Mouse (Mus musculus): Measurements from ENCODE around the gene Ms4a10. TPM values are rescaled to one million over a fixed set of nuclear protein-coding genes. Genes with fewer than 3 reads are reported as not detected.

Ms4a10 gene
- polyA plus RNA-seq (2016; fragmentation: Nextera tagmentation; extraction: Ambion mirVana): not detected in 2 replicates

DNA sequence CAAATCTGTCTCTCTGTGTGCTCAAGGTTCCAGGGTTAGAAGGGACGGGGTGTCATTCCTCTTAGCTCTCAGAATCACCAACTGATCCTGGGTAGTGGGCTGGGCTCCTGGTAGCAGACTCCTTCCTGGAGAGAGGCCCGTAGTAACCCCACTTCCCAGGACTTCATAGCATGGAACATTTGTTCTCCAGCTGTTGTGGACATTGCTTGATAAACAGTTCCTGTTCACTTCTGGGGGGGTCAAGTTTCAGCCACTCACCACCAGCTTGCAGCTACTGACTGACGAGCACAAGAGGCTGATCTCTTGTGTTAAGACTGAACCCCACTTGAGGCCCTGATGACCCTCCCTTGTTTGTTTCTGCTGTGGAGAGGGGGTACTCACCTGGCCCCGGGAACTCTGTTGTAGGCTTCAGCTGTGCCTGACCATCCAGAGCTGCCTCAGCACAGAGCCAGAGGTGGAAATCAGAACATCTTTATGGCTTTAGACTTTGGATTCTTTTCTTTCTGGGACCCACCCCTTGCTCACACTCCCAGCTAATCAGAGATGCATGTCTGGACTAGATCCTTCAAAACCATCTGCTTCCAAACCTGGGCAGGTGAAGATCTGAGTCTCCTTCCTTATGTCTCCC is at the start of gene Ms4a10:
TSS of gene Ms4a10 (minus strand) at position 433 of the 628 bp plus-strand sequence.
- no peak within 1 kb of the TSS for H3K4me3 ChIP-seq (replicated peaks)
- WGBS: 75% methylated on average over 4 of the region's 4 CpGs
- H3K27ac ChIP-seq: no peak within 1 kb of the TSS
- ATAC-seq (ENCODE audit: low FRiP score): no peak
- peaks cover under 1% of the 10 kb centered on the region; the same call in 1 of the 2 replicates for H3K4me1 ChIP-seq
- 0 out of 2 replicates have a peak, but pooled peaks cover 5% of the 10 kb centered on the region for H3K9me3 ChIP-seq
- no peak within 1 kb of the TSS for H3K9ac ChIP-seq
- H3K36me3 ChIP-seq (replicated peaks): no peaks in the 10 kb centered on the region
- H3K4me2 ChIP-seq: no peak within 1 kb of the TSS
- H3K27me3 ChIP-seq: no peaks in the 10 kb centered on the region

- H3K27ac ChIP-seq: no peak overlapping the region
- ATAC-seq (ENCODE audit: low FRiP score): no peak
- H3K4me2 ChIP-seq: no peak overlapping the region
- no peak overlapping the region for H3K9ac ChIP-seq
- peaks cover 5% of the 10 kb centered on the region; the same call in 1 of the 2 replicates for H3K9me3 ChIP-seq
- no peaks in the 10 kb centered on the region for H3K36me3 ChIP-seq (replicated peaks)
- no peaks in the 10 kb centered on the region for H3K4me1 ChIP-seq
- H3K4me3 ChIP-seq (replicated peaks): no peak overlapping the region
- H3K27me3 ChIP-seq: no peaks in the 10 kb centered on the region
Observed at GRCm38 (mm10) chr19:11022382-11022781, 47.9 kb upstream of the Ms4a10 start.

- no peak for ATAC-seq (ENCODE audit: low FRiP score)
- H3K4me3 ChIP-seq (replicated peaks): no peak within 1 kb of the TSS
- no peaks in the 10 kb centered on the region for H3K9me3 ChIP-seq
- H3K36me3 ChIP-seq (replicated peaks): no peaks in the 10 kb centered on the region
- H3K27me3 ChIP-seq: no peaks in the 10 kb centered on the region
- no peaks in the 10 kb centered on the region for H3K4me1 ChIP-seq
- H3K4me2 ChIP-seq: no peak within 1 kb of the TSS
- H3K27ac ChIP-seq: no peak within 1 kb of the TSS
- WGBS: 94% methylated on average over 3 of the region's 3 CpGs
- H3K9ac ChIP-seq: no peak within 1 kb of the TSS
Observed at GRCm38 (mm10) chr19:11017891-11018290, 43.4 kb upstream of the Ms4a10 start, which contains the start of gene Ms4a18. Gene Ms4a18, minus strand, starts transcription at chr19:11018031.

GRCm38 (mm10) chr19:11017251-11017650 is 42.8 kb upstream of the Ms4a10 start:
- Histone ChIP-seq H3K9ac (no peak overlapping the region), H3K9me3 (no peaks in the 10 kb centered on the region), H3K4me2 (no peak overlapping the region), H3K4me3 (replicated peaks) (no peak overlapping the region), H3K27ac (no peak overlapping the region), H3K27me3 (no peaks in the 10 kb centered on the region), H3K36me3 (replicated peaks) (no peaks in the 10 kb centered on the region), H3K4me1 (no peaks in the 10 kb centered on the region)
- ATAC-seq (ENCODE audit: low FRiP score): no peak
- 95% methylated on average over 2 of the region's 2 CpGs for WGBS

- Histone ChIP-seq H3K27ac (no peak overlapping the region), H3K4me2 (no peak overlapping the region), H3K9ac (no peak overlapping the region), H3K36me3 (replicated peaks) (no peaks in the 10 kb centered on the region), H3K4me3 (replicated peaks) (no peak overlapping the region), H3K27me3 (no peaks in the 10 kb centered on the region), H3K4me1 (no peaks in the 10 kb centered on the region), H3K9me3 (no peaks in the 10 kb centered on the region)
- ATAC-seq (ENCODE audit: low FRiP score): no peak
- WGBS: 80% methylated on average over 1 of the region's 1 CpGs
Observed at GRCm38 (mm10) chr19:11015998-11016397, 41.5 kb upstream of the Ms4a10 start.

DNA sequence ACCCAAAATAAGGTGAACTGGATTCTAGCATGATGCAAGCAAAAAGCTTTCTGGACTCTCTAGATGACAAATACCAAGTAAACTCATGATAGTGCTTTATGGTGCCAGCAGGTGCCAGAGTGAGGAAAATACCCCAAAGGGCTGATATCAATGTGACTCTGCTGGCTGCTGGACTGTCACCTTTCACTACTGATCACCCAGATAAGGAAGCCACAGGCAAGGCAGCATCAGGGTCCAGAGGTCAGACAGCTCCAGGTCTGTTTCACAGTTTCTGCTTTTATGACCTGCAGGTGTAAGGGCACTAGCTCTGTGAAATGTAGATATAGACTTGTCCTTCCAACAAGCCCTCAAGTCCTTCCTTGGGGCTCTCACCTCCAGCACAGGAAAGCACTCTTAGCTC is 41.0 kb upstream of the Ms4a10 start:
- H3K36me3 ChIP-seq (replicated peaks): no peaks in the 10 kb centered on the region
- ATAC-seq (ENCODE audit: low FRiP score): no peak
- H3K27me3 ChIP-seq: no peaks in the 10 kb centered on the region
- no peaks in the 10 kb centered on the region for H3K4me1 ChIP-seq
- no peak overlapping the region for H3K9ac ChIP-seq
- H3K4me3 ChIP-seq (replicated peaks): no peak overlapping the region
- H3K9me3 ChIP-seq: no peaks in the 10 kb centered on the region
- H3K4me2 ChIP-seq: no peak overlapping the region
- no peak overlapping the region for H3K27ac ChIP-seq

GRCm38 (mm10) chr19:10993150-10993549 is 18.7 kb upstream of the Ms4a10 start, which contains the start of gene Ms4a15:
Gene Ms4a15, minus strand, starts transcription at chr19:10993250.
- Histone ChIP-seq H3K36me3 (replicated peaks) (no peaks in the 10 kb centered on the region), H3K9me3 (no peaks in the 10 kb centered on the region), H3K4me2 (no peak within 1 kb of the TSS), H3K4me3 (replicated peaks) (no peak within 1 kb of the TSS), H3K4me1 (no peaks in the 10 kb centered on the region), H3K27me3 (no peaks in the 10 kb centered on the region), H3K9ac (no peak within 1 kb of the TSS), H3K27ac (no peak within 1 kb of the TSS)
- ATAC-seq (ENCODE audit: low FRiP score): no peak
- WGBS: 78% methylated on average over 7 of the region's 7 CpGs

DNA sequence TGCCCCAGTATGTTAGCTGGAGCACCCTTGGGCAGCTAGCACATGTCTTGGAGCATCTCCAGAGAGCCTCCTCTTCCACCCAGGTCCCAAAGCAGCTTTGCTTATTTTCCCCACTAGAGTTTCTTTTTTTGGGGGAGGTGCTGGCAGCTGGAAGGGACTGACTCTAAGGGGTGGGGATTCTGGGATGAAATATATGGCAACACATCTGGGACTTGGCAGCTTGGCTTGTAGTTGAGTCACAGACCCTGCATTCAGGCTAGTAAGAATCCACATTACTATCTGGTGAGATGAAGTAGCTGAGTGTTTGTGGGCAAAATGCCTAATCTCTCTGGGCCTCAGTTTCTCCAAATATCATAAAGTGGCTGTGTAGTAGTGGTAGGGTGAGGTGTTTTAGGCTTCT is 17.4 kb upstream of the Ms4a10 start:
- H3K9me3 ChIP-seq: no peaks in the 10 kb centered on the region

GRCm38 (mm10) chr19:10990751-10991150 is 16.3 kb upstream of the Ms4a10 start:
- Histone ChIP-seq H3K27me3 (no peaks in the 10 kb centered on the region), H3K9ac (no peak overlapping the region), H3K4me3 (replicated peaks) (no peak overlapping the region), H3K36me3 (replicated peaks) (no peaks in the 10 kb centered on the region), H3K27ac (no peak overlapping the region), H3K9me3 (no peaks in the 10 kb centered on the region), H3K4me2 (no peak overlapping the region), H3K4me1 (no peaks in the 10 kb centered on the region)
- ATAC-seq (ENCODE audit: low FRiP score): no peak
- 61% methylated on average over 1 of the region's 1 CpGs for WGBS

More for the DNA sequence above, 17.4 kb upstream of the Ms4a10 start:
- Histone ChIP-seq H3K36me3 (replicated peaks) (no peaks in the 10 kb centered on the region), H3K27me3 (no peaks in the 10 kb centered on the region), H3K9ac (no peak overlapping the region), H3K27ac (no peak overlapping the region), H3K4me3 (replicated peaks) (no peak overlapping the region), H3K4me1 (no peaks in the 10 kb centered on the region), H3K4me2 (no peak overlapping the region)
- ATAC-seq (ENCODE audit: low FRiP score): no peak

GRCm38 (mm10) chr19:10988563-10988962 is 14.1 kb upstream of the Ms4a10 start:
- Histone ChIP-seq H3K9ac (no peak overlapping the region), H3K4me2 (no peak overlapping the region), H3K36me3 (replicated peaks) (no peaks in the 10 kb centered on the region), H3K27ac (no peak overlapping the region), H3K9me3 (no peaks in the 10 kb centered on the region), H3K27me3 (no peaks in the 10 kb centered on the region), H3K4me3 (replicated peaks) (no peak overlapping the region), H3K4me1 (no peaks in the 10 kb centered on the region)
- no peak for ATAC-seq (ENCODE audit: low FRiP score)
- WGBS: 97% methylated on average over 1 of the region's 1 CpGs

- H3K27ac ChIP-seq: no peak overlapping the region
- no peak overlapping the region for H3K9ac ChIP-seq
- no peak overlapping the region for H3K4me3 ChIP-seq (replicated peaks)
- no peaks in the 10 kb centered on the region for H3K27me3 ChIP-seq
- H3K4me1 ChIP-seq: no peaks in the 10 kb centered on the region
- H3K9me3 ChIP-seq: no peaks in the 10 kb centered on the region
- no peaks in the 10 kb centered on the region for H3K36me3 ChIP-seq (replicated peaks)
- WGBS: 89% methylated on average over 4 of the region's 4 CpGs
- no peak for ATAC-seq (ENCODE audit: low FRiP score)
- H3K4me2 ChIP-seq: no peak overlapping the region
Observed at GRCm38 (mm10) chr19:10985889-10986288, 11.4 kb upstream of the Ms4a10 start.

GRCm38 (mm10) chr19:10984551-10984950 is 10.1 kb upstream of the Ms4a10 start:
- Histone ChIP-seq H3K27me3 (no peaks in the 10 kb centered on the region), H3K9me3 (no peaks in the 10 kb centered on the region), H3K9ac (no peak overlapping the region), H3K27ac (no peak overlapping the region), H3K4me1 (peaks cover 2% of the 10 kb centered on the region; the same call in 1 of the 2 replicates), H3K36me3 (replicated peaks) (no peaks in the 10 kb centered on the region), H3K4me3 (replicated peaks) (no peak overlapping the region), H3K4me2 (no peak overlapping the region)
- ATAC-seq (ENCODE audit: low FRiP score): no peak
- WGBS: 83% methylated on average over 13 of the region's 13 CpGs

GRCm38 (mm10) chr19:10983146-10983545 is 8.7 kb upstream of the Ms4a10 start:
- H3K27me3 ChIP-seq: no peaks in the 10 kb centered on the region
- 28% methylated on average over 14 of the region's 14 CpGs for WGBS

More at GRCm38 (mm10) chr19:10983146-10983545, 8.7 kb upstream of the Ms4a10 start:
- Histone ChIP-seq H3K4me2 (peak overlapping the region; percentile 26; the same call in 1 of the 2 replicates), H3K27ac (no peak overlapping the region), H3K36me3 (replicated peaks) (no peaks in the 10 kb centered on the region), H3K9me3 (no peaks in the 10 kb centered on the region), H3K4me3 (replicated peaks) (no peak overlapping the region), H3K4me1 (peaks cover 4% of the 10 kb centered on the region; the same call in 1 of the 2 replicates), H3K9ac (no peak overlapping the region)
- no peak for ATAC-seq (ENCODE audit: low FRiP score)

Measured in forebrain, embryonic 12.5 days (tissue).